Mouse (Mus musculus): ENCODE measurements around the gene Ppp3r1. TPM values are rescaled to one million over a fixed set of nuclear protein-coding genes. Genes with fewer than 3 reads are reported as not detected.

Ppp3r1 gene
- polyA plus RNA-seq (2012; rRNA removed), result 30.9 and 36.5 TPM in 2 replicates

GRCm38 (mm10) chr11:17158858-17159737 lies at the start of gene Ppp3r1:
Gene Ppp3r1, plus strand, starts transcription at chr11:17159263.
- Histone ChIP-seq H3K27me3 (replicated peaks; ENCODE audit: control insufficient read depth, insufficient read depth, low read length) (no peaks in the 10 kb centered on the region), H3K4me3 (ENCODE audit: insufficient read depth, low read depth, low read length) (peak within 1 kb of the TSS; percentile 63), H3K4me1 (ENCODE audit: control insufficient read depth, insufficient read depth, low read length) (peaks cover 2% of the 10 kb centered on the region; the same call in 1 of the 2 replicates), H3K27ac (ENCODE audit: insufficient read depth, low read depth, low read length) (peak within 1 kb of the TSS; percentile 66), H3K36me3 (ENCODE audit: control insufficient read depth, insufficient read depth, low read length) (no peaks in the 10 kb centered on the region)
- DNase-seq, result peak; percentile 98
- WGBS, result under 1% methylated on average over 86 of the region's 89 CpGs
- TF ChIP-seq CTCF (conservative IDR thresholded peaks at IDR 0.05; ENCODE audit: insufficient read depth, insufficient read length, low read depth, low read length), result no peak
- TF ChIP-seq POLR2A (IDR thresholded peaks at IDR 0.05; ENCODE audit: low read depth, low read length), result peak; percentile 78

GRCm38 (mm10) chr11:17112419-17113090 lies 46.5 kb upstream of the Ppp3r1 start:
- Histone ChIP-seq H3K36me3 (ENCODE audit: control insufficient read depth, insufficient read depth, low read length) (no peaks in the 10 kb centered on the region), H3K4me1 (ENCODE audit: control insufficient read depth, insufficient read depth, low read length) (no peaks in the 10 kb centered on the region), H3K27ac (ENCODE audit: insufficient read depth, low read depth, low read length) (no peak overlapping the region), H3K4me3 (ENCODE audit: insufficient read depth, low read depth, low read length) (no peak overlapping the region), H3K27me3 (replicated peaks; ENCODE audit: control insufficient read depth, insufficient read depth, low read length) (no peaks in the 10 kb centered on the region)
- TF ChIP-seq CTCF (conservative IDR thresholded peaks at IDR 0.05; ENCODE audit: insufficient read depth, insufficient read length, low read depth, low read length) (no peak), POLR2A (IDR thresholded peaks at IDR 0.05; ENCODE audit: low read depth, low read length) (no peak)
- DNase-seq, result no peak
- WGBS, result 78% methylated on average over 1 of the region's 1 CpGs

GRCm38 (mm10) chr11:17126418-17126817 lies 32.6 kb upstream of the Ppp3r1 start:
- H3K36me3 ChIP-seq (ENCODE audit: control insufficient read depth, insufficient read depth, low read length), result no peaks in the 10 kb centered on the region
- no peak for TF ChIP-seq CTCF (conservative IDR thresholded peaks at IDR 0.05; ENCODE audit: insufficient read depth, insufficient read length, low read depth, low read length)
- TF ChIP-seq POLR2A (IDR thresholded peaks at IDR 0.05; ENCODE audit: low read depth, low read length), result no peak

GRCm38 (mm10) chr11:17135638-17136037 lies 23.4 kb upstream of the Ppp3r1 start:
- Histone ChIP-seq H3K4me1 (ENCODE audit: control insufficient read depth, insufficient read depth, low read length) (no peaks in the 10 kb centered on the region), H3K36me3 (ENCODE audit: control insufficient read depth, insufficient read depth, low read length) (no peaks in the 10 kb centered on the region), H3K4me3 (ENCODE audit: insufficient read depth, low read depth, low read length) (no peak overlapping the region), H3K27me3 (replicated peaks; ENCODE audit: control insufficient read depth, insufficient read depth, low read length) (no peaks in the 10 kb centered on the region), H3K27ac (ENCODE audit: insufficient read depth, low read depth, low read length) (no peak overlapping the region)
- TF ChIP-seq POLR2A (IDR thresholded peaks at IDR 0.05; ENCODE audit: low read depth, low read length) (no peak), CTCF (conservative IDR thresholded peaks at IDR 0.05; ENCODE audit: insufficient read depth, insufficient read length, low read depth, low read length) (no peak)
- no peak for DNase-seq
- 52% methylated on average over 6 of the region's 6 CpGs for WGBS

More at GRCm38 (mm10) chr11:17126418-17126817, 32.6 kb upstream of the Ppp3r1 start:
- WGBS, result 41% methylated on average over 2 of the region's 2 CpGs
- no peak overlapping the region for H3K4me3 ChIP-seq (ENCODE audit: insufficient read depth, low read depth, low read length)
- DNase-seq, result no peak
- no peak overlapping the region for H3K27ac ChIP-seq (ENCODE audit: insufficient read depth, low read depth, low read length)
- no peaks in the 10 kb centered on the region for H3K27me3 ChIP-seq (replicated peaks; ENCODE audit: control insufficient read depth, insufficient read depth, low read length)
- H3K4me1 ChIP-seq (ENCODE audit: control insufficient read depth, insufficient read depth, low read length), result no peaks in the 10 kb centered on the region

DNA sequence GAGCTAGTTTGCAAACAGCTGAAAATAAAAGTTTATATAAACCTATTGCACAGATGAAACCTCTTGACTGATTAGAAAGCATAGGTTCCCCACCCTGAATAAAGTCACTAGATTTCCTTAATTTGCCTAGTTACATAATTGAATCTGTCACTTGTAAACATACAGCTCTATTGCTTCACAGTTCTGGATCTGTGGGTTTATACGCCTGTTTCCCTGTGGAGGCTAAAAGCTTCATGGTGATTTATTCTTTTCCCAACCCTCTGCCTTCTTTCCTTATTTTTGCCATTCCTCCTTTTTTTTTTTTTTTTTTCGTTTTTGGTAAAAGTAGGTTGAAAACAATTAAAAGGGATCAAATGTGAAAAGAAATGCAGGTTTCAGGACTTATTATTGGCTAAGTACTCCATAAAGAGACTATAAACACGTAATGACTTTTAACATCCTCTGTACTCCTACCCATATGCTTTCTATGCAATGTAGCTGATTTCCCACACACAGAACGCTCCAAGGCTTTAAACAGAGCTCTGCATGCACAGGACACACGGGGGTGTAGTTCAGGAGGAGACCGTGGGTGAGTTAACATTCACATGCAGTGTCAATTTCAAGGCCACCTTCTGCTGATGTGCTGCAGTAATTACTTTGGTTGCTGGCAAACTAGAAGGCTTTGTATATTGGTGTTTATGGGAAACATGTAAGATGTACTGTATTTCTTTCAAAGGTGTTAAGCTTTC lies 20.6 kb upstream of the Ppp3r1 start:
- DNase-seq, result no peak
- Histone ChIP-seq H3K36me3 (ENCODE audit: control insufficient read depth, insufficient read depth, low read length) (no peaks in the 10 kb centered on the region), H3K27me3 (replicated peaks; ENCODE audit: control insufficient read depth, insufficient read depth, low read length) (no peaks in the 10 kb centered on the region), H3K4me3 (ENCODE audit: insufficient read depth, low read depth, low read length) (no peak overlapping the region), H3K27ac (ENCODE audit: insufficient read depth, low read depth, low read length) (no peak overlapping the region), H3K4me1 (ENCODE audit: control insufficient read depth, insufficient read depth, low read length) (no peaks in the 10 kb centered on the region)
- WGBS, result 39% methylated on average over 6 of the region's 6 CpGs
- TF ChIP-seq POLR2A (IDR thresholded peaks at IDR 0.05; ENCODE audit: low read depth, low read length), result no peak
- no peak for TF ChIP-seq CTCF (conservative IDR thresholded peaks at IDR 0.05; ENCODE audit: insufficient read depth, insufficient read length, low read depth, low read length)

- peak overlapping the region; percentile 66 for H3K27ac ChIP-seq (ENCODE audit: insufficient read depth, low read depth, low read length)
- DNase-seq, result peak; percentile 52
Observed at GRCm38 (mm10) chr11:17159738-17160241, 727 bp downstream of the Ppp3r1 start.

More at GRCm38 (mm10) chr11:17159738-17160241, 727 bp downstream of the Ppp3r1 start:
- Histone ChIP-seq H3K4me1 (ENCODE audit: control insufficient read depth, insufficient read depth, low read length) (peaks cover 4% of the 10 kb centered on the region), H3K27me3 (replicated peaks; ENCODE audit: control insufficient read depth, insufficient read depth, low read length) (no peaks in the 10 kb centered on the region), H3K36me3 (ENCODE audit: control insufficient read depth, insufficient read depth, low read length) (no peaks in the 10 kb centered on the region), H3K4me3 (ENCODE audit: insufficient read depth, low read depth, low read length) (peak overlapping the region; percentile 63)
- WGBS, result 1% methylated on average over 46 of the region's 46 CpGs
- TF ChIP-seq CTCF (conservative IDR thresholded peaks at IDR 0.05; ENCODE audit: insufficient read depth, insufficient read length, low read depth, low read length), result no peak
- TF ChIP-seq POLR2A (IDR thresholded peaks at IDR 0.05; ENCODE audit: low read depth, low read length), result no peak
